Mouse (Mus musculus) lung, embryonic 14.5 days (tissue): Measurements from ENCODE around the gene Tssc4. TPM values are rescaled to one million over a fixed set of nuclear protein-coding genes. Genes with fewer than 3 reads are reported as not detected.

Experiments used
- ATAC-seq: fragments of 200-750 bp; cut with Nextera tagmentation; 2 replicates; pipeline ENCODE4 v1.8.0; 2017; ENCODE audit warnings: mild to moderate bottlenecking, moderate TSS enrichment, moderate library complexity; ENCODE audit not compliant: insufficient read depth
- DNase-seq: peaks from one replicate; pipeline ENCODE4 v3.0.0-alpha.2; 2015
- H3K27ac ChIP-seq: fragments of 300-500 bp; sonication (generic); 2 replicates; pipeline ENCODE4 v1.5.1; 2014; ENCODE audit warnings: low read depth, mild to moderate bottlenecking, moderate library complexity
- H3K27me3 ChIP-seq: fragments of 300-500 bp; sonication (generic); 2 replicates; pipeline ENCODE4 v1.6.1; 2014; ENCODE audit warnings: low read length, control low read depth; ENCODE audit not compliant: insufficient read depth
- H3K36me3 ChIP-seq: fragments of 300-500 bp; sonication (generic); 2 replicates; pipeline ENCODE4 v1.6.1; 2014; ENCODE audit warnings: control low read depth; ENCODE audit not compliant: insufficient read depth
- H3K4me1 ChIP-seq: fragments of 300-500 bp; sonication (generic); 2 replicates; pipeline ENCODE4 v1.6.1; 2014; ENCODE audit warnings: antibody characterized with exemption, control low read depth; ENCODE audit not compliant: insufficient read depth
- H3K4me2 ChIP-seq: fragments of 300-500 bp; sonication (generic); 2 replicates; pipeline ENCODE4 v1.6.1; 2014; ENCODE audit warnings: mild to moderate bottlenecking
- H3K4me3 ChIP-seq: fragments of 300-500 bp; sonication (generic); 2 replicates; pipeline ENCODE4 v1.5.1; 2014; ENCODE audit warnings: low read depth, low read length
- H3K9ac ChIP-seq: fragments of 300-500 bp; sonication (generic); 2 replicates; pipeline ENCODE4 v1.6.1; 2014
- H3K9me3 ChIP-seq: fragments of 300-500 bp; sonication (generic); 2 replicates; pipeline ENCODE4 v1.6.1; 2016; ENCODE audit warnings: low read depth, low read length, control low read depth
- CTCF ChIP-seq: IDR thresholded peaks from 2 replicates; pipeline ENCODE4 v1.5.1; 2016; ENCODE audit warnings: antibody characterized with exemption, low read depth
- WGBS: fragments of 180-500 bp; shearing (Covaris S2); extraction: QIAGEN DNeasy Blood & Tissue Kit; methylation state at CpG from one replicate; pipeline ENCODE4 v1.1.7; 2014; 5-methylcytosine and 5-hydroxymethylcytosine counted together
- polyA plus RNA-seq: library from polyadenylated mRNA; unstranded; fragments of >200 nt; fragmentation: Nextera tagmentation; extraction: Ambion mirVana; gene quantifications from 2 replicates; pipeline ENCODE4 v1.2.1, GENCODE M21; 2014

Tssc4 gene
- polyA plus RNA-seq, 1 experiment from 2014 or later = 75.6 TPM

- Histone ChIP-seq H3K9ac (no peak overlapping the region), H3K4me3 (no peak overlapping the region), H3K27me3 (no peaks in the 10 kb centered on the region), H3K4me2 (no peak overlapping the region), H3K27ac (no peak overlapping the region), H3K36me3 (no peaks in the 10 kb centered on the region), H3K9me3 (no peaks in the 10 kb centered on the region), H3K4me1 (no peaks in the 10 kb centered on the region)
- WGBS = 81% methylated on average over 4 of the region's 4 CpGs
- ATAC-seq = no peak; the same call in 1 of the 2 replicates
- TF ChIP-seq CTCF = no peak
- no peak for DNase-seq
These were observed 41.9 kb upstream of the Tssc4 start for GRCm38 (mm10) chr7:143027196-143027595.

- no peak overlapping the region for H3K4me2 ChIP-seq
- no peaks in the 10 kb centered on the region for H3K36me3 ChIP-seq
- H3K27ac ChIP-seq = no peak overlapping the region
- WGBS = 58% methylated on average over 1 of the region's 1 CpGs
- peak; percentile 73 for DNase-seq
- no peak for ATAC-seq
- no peak overlapping the region for H3K9ac ChIP-seq
- no peak overlapping the region for H3K4me3 ChIP-seq
- no peaks in the 10 kb centered on the region for H3K4me1 ChIP-seq
- H3K9me3 ChIP-seq = no peaks in the 10 kb centered on the region
- no peak for TF ChIP-seq CTCF
- H3K27me3 ChIP-seq = no peaks in the 10 kb centered on the region
These were observed 37.2 kb upstream of the Tssc4 start for GRCm38 (mm10) chr7:143031816-143032215.

GRCm38 (mm10) chr7:143033581-143033980 lies 35.5 kb upstream of the Tssc4 start:
- WGBS = 77% methylated on average over 4 of the region's 4 CpGs
- no peaks in the 10 kb centered on the region for H3K4me1 ChIP-seq
- DNase-seq (no peak), ATAC-seq (no peak)
- no peak overlapping the region for H3K27ac ChIP-seq
- H3K9ac ChIP-seq = no peak overlapping the region
- no peaks in the 10 kb centered on the region for H3K36me3 ChIP-seq
- no peak overlapping the region for H3K4me2 ChIP-seq
- no peak for TF ChIP-seq CTCF
- H3K4me3 ChIP-seq = no peak overlapping the region
- no peaks in the 10 kb centered on the region for H3K9me3 ChIP-seq
- H3K27me3 ChIP-seq = no peaks in the 10 kb centered on the region

- no peaks in the 10 kb centered on the region for H3K36me3 ChIP-seq
- whole genome bisulfite sequencing = 89% methylated on average over 2 of the region's 2 CpGs
- no peak overlapping the region for H3K4me3 ChIP-seq
- no peak overlapping the region for H3K4me2 ChIP-seq
- H3K27ac ChIP-seq = no peak overlapping the region
- DNase-seq (no peak), ATAC-seq (no peak)
- H3K27me3 ChIP-seq = no peaks in the 10 kb centered on the region
- H3K9me3 ChIP-seq = no peaks in the 10 kb centered on the region
- no peak overlapping the region for H3K9ac ChIP-seq
- no peak for TF ChIP-seq CTCF
- H3K4me1 ChIP-seq = no peaks in the 10 kb centered on the region
These were observed 34.9 kb upstream of the Tssc4 start for GRCm38 (mm10) chr7:143034112-143034511.

GRCm38 (mm10) chr7:143034519-143035450 lies 34.3 kb upstream of the Tssc4 start:
- H3K36me3 ChIP-seq = no peaks in the 10 kb centered on the region
- H3K27me3 ChIP-seq = no peaks in the 10 kb centered on the region
- no peak overlapping the region for H3K4me2 ChIP-seq
- TF ChIP-seq CTCF = no peak
- no peaks in the 10 kb centered on the region for H3K4me1 ChIP-seq
- no peak overlapping the region for H3K27ac ChIP-seq
- H3K9ac ChIP-seq = no peak overlapping the region
- ATAC-seq (no peak), DNase-seq (no peak)
- 87% methylated on average over 8 of the region's 8 CpGs for WGBS
- H3K9me3 ChIP-seq = no peaks in the 10 kb centered on the region
- no peak overlapping the region for H3K4me3 ChIP-seq

- no peak for DNase-seq
- WGBS = 77% methylated on average over 3 of the region's 3 CpGs
- Histone ChIP-seq H3K27ac (no peak overlapping the region), H3K9me3 (no peaks in the 10 kb centered on the region), H3K4me2 (no peak overlapping the region), H3K36me3 (no peaks in the 10 kb centered on the region), H3K27me3 (no peaks in the 10 kb centered on the region), H3K4me1 (peaks cover 7% of the 10 kb centered on the region; the same call in 1 of the 2 replicates), H3K4me3 (no peak overlapping the region), H3K9ac (no peak overlapping the region)
- no peak for TF ChIP-seq CTCF
- ATAC-seq = no peak
These were observed 32.3 kb upstream of the Tssc4 start for GRCm38 (mm10) chr7:143036787-143037186.

- H3K4me1 ChIP-seq = peaks cover 13% of the 10 kb centered on the region
- no peak for ATAC-seq
- H3K4me2 ChIP-seq = no peak overlapping the region
- no peaks in the 10 kb centered on the region for H3K27me3 ChIP-seq
- no peak for TF ChIP-seq CTCF
- H3K9ac ChIP-seq = no peak overlapping the region
- H3K9me3 ChIP-seq = no peaks in the 10 kb centered on the region
- 87% methylated on average over 4 of the region's 4 CpGs for WGBS
- no peaks in the 10 kb centered on the region for H3K36me3 ChIP-seq
- H3K4me3 ChIP-seq = no peak overlapping the region
- DNase-seq = no peak
- H3K27ac ChIP-seq = no peak overlapping the region
These were observed 31.7 kb upstream of the Tssc4 start for GRCm38 (mm10) chr7:143037306-143037705.
